Mouse (Mus musculus): ENCODE results near the gene Amigo3.

GRCm38 (mm10) chr9:108010385-108010784 is 42.6 kb upstream of the Amigo3 start:
- no peak for TF ChIP-seq CTCF (IDR thresholded peaks at IDR 0.05; ENCODE audit: low read depth, low read length)
- TF ChIP-seq POLR2AphosphoS5 (IDR thresholded peaks at IDR 0.05; ENCODE audit: insufficient replicate concordance, low read depth, low read length) = no peak

Data from G1E (cell line).